Mouse (Mus musculus): ENCODE results near the gene Olfr1186. TPM values are rescaled to one million over a fixed set of nuclear protein-coding genes. Genes with fewer than 3 reads are reported as not detected.
"Not testable (repeated sequence)": the region's sequence is repeated elsewhere in the genome, so short reads cannot be mapped to it uniquely, and the experiment has no call there.

Gene Olfr1186
- polyA plus RNA-seq (2012; rRNA removed): not detected in 2 replicates

DNA sequence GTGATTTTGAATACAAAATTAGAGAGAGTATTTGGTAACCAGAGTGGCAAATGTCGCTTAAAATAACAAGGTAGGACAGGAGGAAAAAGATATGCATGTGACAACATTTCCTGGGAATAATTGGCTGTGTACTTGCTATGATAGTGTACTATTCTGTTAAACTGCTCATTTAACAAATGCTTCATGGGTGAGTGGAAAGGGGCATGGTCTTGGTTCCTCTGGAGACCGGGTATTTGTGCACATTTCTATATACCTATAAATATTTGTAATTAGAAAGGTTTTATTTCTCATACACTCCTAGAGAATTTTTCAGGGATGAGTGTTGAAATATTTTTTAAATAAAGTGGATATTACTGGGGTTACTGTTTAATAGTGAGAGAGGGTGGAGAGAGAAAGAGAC, at the start of gene Olfr1186:
Gene Olfr1186 (plus strand): TSS at position 301 of the 400 bp plus-strand sequence.
- Histone ChIP-seq H3K4me1 (replicated peaks; ENCODE audit: control insufficient read depth, insufficient read depth, low read length) (no peaks in the 10 kb centered on the region), H3K36me3 (ENCODE audit: control insufficient read depth, insufficient read depth, low read length) (no peaks in the 10 kb centered on the region), H3K27me3 (ENCODE audit: control insufficient read depth, insufficient read depth, low read length) (no peaks in the 10 kb centered on the region), H3K4me3 (ENCODE audit: control insufficient read depth, insufficient read depth, low read length) (no peak within 1 kb of the TSS), H3K27ac (ENCODE audit: control insufficient read depth, insufficient read depth, low read length) (no peak within 1 kb of the TSS)
- DNase-seq: no peak
- 89% methylated on average over 2 of the region's 2 CpGs for WGBS
- TF ChIP-seq POLR2A (IDR thresholded peaks at IDR 0.05; ENCODE audit: control insufficient read depth, extremely low read depth, insufficient read depth, low read length, poor library complexity) (no peak), CTCF (IDR thresholded peaks at IDR 0.05; ENCODE audit: borderline replicate concordance, control insufficient read depth, extremely low read depth, insufficient read depth, low read length, poor library complexity) (no peak)

GRCm38 (mm10) chr2:88483298-88483697, 35.1 kb upstream of the Olfr1186 start, which contains the start of gene Olfr1184:
Gene Olfr1184, plus strand, starts transcription at chr2:88483598.
- WGBS: 93% methylated on average over 2 of the region's 2 CpGs
- Histone ChIP-seq H3K4me1 (replicated peaks; ENCODE audit: control insufficient read depth, insufficient read depth, low read length) (no peaks in the 10 kb centered on the region), H3K4me3 (ENCODE audit: control insufficient read depth, insufficient read depth, low read length) (no peak within 1 kb of the TSS), H3K36me3 (ENCODE audit: control insufficient read depth, insufficient read depth, low read length) (no peaks in the 10 kb centered on the region), H3K27ac (ENCODE audit: control insufficient read depth, insufficient read depth, low read length) (no peak within 1 kb of the TSS), H3K27me3 (ENCODE audit: control insufficient read depth, insufficient read depth, low read length) (no peaks in the 10 kb centered on the region)
- no peak for DNase-seq
- TF ChIP-seq POLR2A (IDR thresholded peaks at IDR 0.05; ENCODE audit: control insufficient read depth, extremely low read depth, insufficient read depth, low read length, poor library complexity): no peak
- no peak for TF ChIP-seq CTCF (IDR thresholded peaks at IDR 0.05; ENCODE audit: borderline replicate concordance, control insufficient read depth, extremely low read depth, insufficient read depth, low read length, poor library complexity)

- TF ChIP-seq POLR2A (IDR thresholded peaks at IDR 0.05; ENCODE audit: control insufficient read depth, extremely low read depth, insufficient read depth, low read length, poor library complexity) (no peak), CTCF (IDR thresholded peaks at IDR 0.05; ENCODE audit: borderline replicate concordance, control insufficient read depth, extremely low read depth, insufficient read depth, low read length, poor library complexity) (no peak)
- 70% methylated on average over 2 of the region's 2 CpGs for WGBS
- H3K4me1 ChIP-seq (replicated peaks; ENCODE audit: control insufficient read depth, insufficient read depth, low read length): no peaks in the 10 kb centered on the region
These were observed 25.3 kb upstream of the Olfr1186 start, which contains the start of gene Olfr1185-ps1 for GRCm38 (mm10) chr2:88493020-88493419. Gene Olfr1185-ps1, plus strand, starts transcription at chr2:88493320.

DNA sequence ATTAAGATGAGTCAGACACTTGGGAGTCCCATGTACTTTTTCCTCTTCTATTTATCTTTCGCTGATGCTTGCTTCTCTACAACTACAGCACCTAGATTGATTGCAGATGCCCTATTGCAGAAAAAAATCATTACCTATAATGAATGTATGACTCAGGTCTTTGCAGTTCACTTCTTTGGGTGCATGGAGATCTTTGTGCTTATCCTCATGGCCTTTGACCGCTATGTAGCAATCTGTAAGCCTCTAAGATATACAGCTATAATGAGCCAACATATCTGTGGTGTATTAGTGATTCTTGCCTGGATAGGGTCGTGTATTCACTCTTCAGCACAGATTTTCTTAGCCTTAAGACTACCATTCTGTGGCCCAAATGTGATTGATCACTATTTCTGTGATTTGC, 7.4 kb downstream of the Olfr1186 start:
- H3K36me3 ChIP-seq (ENCODE audit: control insufficient read depth, insufficient read depth, low read length): no peaks in the 10 kb centered on the region
- no peaks in the 10 kb centered on the region for H3K27me3 ChIP-seq (ENCODE audit: control insufficient read depth, insufficient read depth, low read length)
- TF ChIP-seq POLR2A (IDR thresholded peaks at IDR 0.05; ENCODE audit: control insufficient read depth, extremely low read depth, insufficient read depth, low read length, poor library complexity) (no peak), CTCF (IDR thresholded peaks at IDR 0.05; ENCODE audit: borderline replicate concordance, control insufficient read depth, extremely low read depth, insufficient read depth, low read length, poor library complexity) (no peak)
- whole genome bisulfite sequencing: 73% methylated on average over 3 of the region's 3 CpGs
- H3K4me1 ChIP-seq (replicated peaks; ENCODE audit: control insufficient read depth, insufficient read depth, low read length): no peaks in the 10 kb centered on the region
- H3K27ac ChIP-seq (ENCODE audit: control insufficient read depth, insufficient read depth, low read length): no peak overlapping the region
- DNase-seq: no peak
- no peak overlapping the region for H3K4me3 ChIP-seq (ENCODE audit: control insufficient read depth, insufficient read depth, low read length)

More at GRCm38 (mm10) chr2:88493020-88493419, 25.3 kb upstream of the Olfr1186 start, which contains the start of gene Olfr1185-ps1:
- no peak within 1 kb of the TSS for H3K4me3 ChIP-seq (ENCODE audit: control insufficient read depth, insufficient read depth, low read length)
- H3K27ac ChIP-seq (ENCODE audit: control insufficient read depth, insufficient read depth, low read length): no peak within 1 kb of the TSS
- no peak for DNase-seq
- H3K27me3 ChIP-seq (ENCODE audit: control insufficient read depth, insufficient read depth, low read length): no peaks in the 10 kb centered on the region
- H3K36me3 ChIP-seq (ENCODE audit: control insufficient read depth, insufficient read depth, low read length): no peaks in the 10 kb centered on the region

DNA sequence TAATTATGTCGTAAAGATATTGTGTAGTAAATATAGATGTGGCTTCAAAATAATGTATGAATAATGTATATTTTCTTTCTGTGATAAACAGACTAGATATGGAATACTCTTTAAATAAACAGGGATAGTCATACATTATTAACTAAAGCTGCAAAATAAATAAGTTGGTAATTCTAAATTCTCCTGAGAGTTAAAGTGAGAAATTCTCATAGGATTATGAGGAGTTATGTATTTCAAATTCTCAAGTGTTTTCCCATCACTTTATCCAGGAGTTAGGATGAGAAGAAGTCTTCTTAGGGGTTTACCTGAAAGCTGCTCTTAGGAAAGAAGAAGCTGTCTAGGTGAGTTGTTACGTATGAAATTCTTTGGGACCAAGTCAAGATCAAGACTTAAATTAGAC, 38.3 kb downstream of the Olfr1186 start, which contains the start of gene Olfr1188:
Gene Olfr1188 (plus strand): TSS at position 301 of the 400 bp plus-strand sequence.
- no peaks in the 10 kb centered on the region for H3K27me3 ChIP-seq (ENCODE audit: control insufficient read depth, insufficient read depth, low read length)
- no peaks in the 10 kb centered on the region for H3K4me1 ChIP-seq (replicated peaks; ENCODE audit: control insufficient read depth, insufficient read depth, low read length)
- H3K36me3 ChIP-seq (ENCODE audit: control insufficient read depth, insufficient read depth, low read length): no peaks in the 10 kb centered on the region
- no peak within 1 kb of the TSS for H3K27ac ChIP-seq (ENCODE audit: control insufficient read depth, insufficient read depth, low read length)
- TF ChIP-seq POLR2A (IDR thresholded peaks at IDR 0.05; ENCODE audit: control insufficient read depth, extremely low read depth, insufficient read depth, low read length, poor library complexity): no peak
- no peak for TF ChIP-seq CTCF (IDR thresholded peaks at IDR 0.05; ENCODE audit: borderline replicate concordance, control insufficient read depth, extremely low read depth, insufficient read depth, low read length, poor library complexity)
- H3K4me3 ChIP-seq (ENCODE audit: control insufficient read depth, insufficient read depth, low read length): no peak within 1 kb of the TSS
- WGBS: 98% methylated on average over 2 of the region's 2 CpGs
- no peak for DNase-seq

DNA sequence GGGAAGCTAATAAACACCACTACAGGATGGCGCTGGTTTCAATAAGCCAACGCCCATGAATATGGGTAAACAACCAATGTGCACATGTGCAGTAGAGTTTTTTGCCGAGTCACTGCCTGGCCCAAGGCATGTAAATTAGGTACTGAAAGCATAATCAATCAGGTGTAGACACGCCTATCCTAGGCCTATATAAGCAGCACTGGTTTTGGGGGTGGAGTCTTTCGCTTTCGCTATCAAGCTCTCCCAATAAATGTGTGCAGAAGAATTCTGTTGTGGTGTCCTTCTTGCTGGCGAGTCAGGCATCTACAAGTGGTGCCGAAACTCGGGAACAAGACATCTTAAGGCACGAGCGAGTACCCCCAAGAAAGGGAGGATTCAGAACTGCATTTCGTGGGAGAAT, 54.3 kb downstream of the Olfr1186 start:
- H3K27ac ChIP-seq (ENCODE audit: control insufficient read depth, insufficient read depth, low read length); DNase-seq; H3K27me3 ChIP-seq (ENCODE audit: control insufficient read depth, insufficient read depth, low read length); H3K4me1 ChIP-seq (replicated peaks; ENCODE audit: control insufficient read depth, insufficient read depth, low read length); H3K4me3 ChIP-seq (ENCODE audit: control insufficient read depth, insufficient read depth, low read length); H3K36me3 ChIP-seq (ENCODE audit: control insufficient read depth, insufficient read depth, low read length): not testable (repeated sequence)
- WGBS: 91% methylated on average over 12 of the region's 12 CpGs

Other genes starting within 250 kb of the Olfr1186 start
- not detected in 2 replicates for gene Olfr1173, start 238.7 kb upstream of the Olfr1186 start, polyA plus RNA-seq (2012; rRNA removed)
- gene Olfr1174-ps, start 203.4 kb upstream of the Olfr1186 start, polyA plus RNA-seq (2012; rRNA removed): 0.05 TPM in 1 of 2 replicates, not detected in the other
- not detected in 2 replicates for gene Olfr1175-ps, start 191.3 kb upstream of the Olfr1186 start, polyA plus RNA-seq (2012; rRNA removed)
- not detected in 2 replicates for gene Olfr1176, start 181.8 kb upstream of the Olfr1186 start, polyA plus RNA-seq (2012; rRNA removed)
- gene Olfr1177-ps, start 172.1 kb upstream of the Olfr1186 start, polyA plus RNA-seq (2012; rRNA removed): not detected in 2 replicates
- gene Olfr1178, start 131.5 kb upstream of the Olfr1186 start, polyA plus RNA-seq (2012; rRNA removed): not detected in 2 replicates
- not detected in 2 replicates for gene Olfr1179, start 112.1 kb upstream of the Olfr1186 start, polyA plus RNA-seq (2012; rRNA removed)
- not detected in 2 replicates for gene Olfr1180, start 99.4 kb upstream of the Olfr1186 start, polyA plus RNA-seq (2012; rRNA removed)
- not detected in 2 replicates for gene Olfr1181, start 92.4 kb upstream of the Olfr1186 start, polyA plus RNA-seq (2012; rRNA removed)
- not detected in 2 replicates for gene Gm13757, start 69.4 kb upstream of the Olfr1186 start, polyA plus RNA-seq (2012; rRNA removed)
- not detected in 2 replicates for gene Olfr1183, start 63.7 kb upstream of the Olfr1186 start, polyA plus RNA-seq (2012; rRNA removed)
- not detected in 2 replicates for gene Olfr1184, start 35.0 kb upstream of the Olfr1186 start, polyA plus RNA-seq (2012; rRNA removed)
- gene Olfr1185-ps1, start 25.2 kb upstream of the Olfr1186 start, polyA plus RNA-seq (2012; rRNA removed): not detected in 2 replicates
- gene Olfr1188, start 38.4 kb downstream of the Olfr1186 start, polyA plus RNA-seq (2012; rRNA removed): not detected in 2 replicates
- not detected in 2 replicates for gene Olfr1189, start 67.9 kb downstream of the Olfr1186 start, polyA plus RNA-seq (2012; rRNA removed)
- not detected in 2 replicates for gene Olfr1191-ps1, start 122.0 kb downstream of the Olfr1186 start, polyA plus RNA-seq (2012; rRNA removed)
- not detected in 2 replicates for gene Olfr1192-ps1, start 130.0 kb downstream of the Olfr1186 start, polyA plus RNA-seq (2012; rRNA removed)
- not detected in 2 replicates for gene Olfr1193, start 157.1 kb downstream of the Olfr1186 start, polyA plus RNA-seq (2012; rRNA removed)
- not detected in 2 replicates for gene Olfr1195, start 170.6 kb downstream of the Olfr1186 start, polyA plus RNA-seq (2012; rRNA removed)
- not detected in 2 replicates for gene Olfr1196, start 186.0 kb downstream of the Olfr1186 start, polyA plus RNA-seq (2012; rRNA removed)
- gene Olfr1197, start 213.8 kb downstream of the Olfr1186 start, polyA plus RNA-seq (2012; rRNA removed): not detected in 2 replicates
- gene Olfr1198, start 232.8 kb downstream of the Olfr1186 start, polyA plus RNA-seq (2012; rRNA removed): not detected in 2 replicates
- not detected in 2 replicates for gene Olfr1199, start 241.9 kb downstream of the Olfr1186 start, polyA plus RNA-seq (2012; rRNA removed)